Mouse (Mus musculus) CH12.LX (cell line): ENCODE measurements around the gene Rasa3. TPM values are rescaled to one million over a fixed set of nuclear protein-coding genes. Genes with fewer than 3 reads are reported as not detected.

Experiments used
- DNase-seq: peaks from one replicate; pipeline ENCODE4 v3.0.0-alpha.2; 2013; ENCODE audit errors: extremely low read depth
- H3K27ac ChIP-seq: 2 replicates; pipeline ENCODE4 v1.5.1; 2012; ENCODE audit warnings: low read depth, mild to moderate bottlenecking, control low read depth, moderate library complexity; ENCODE audit not compliant: insufficient read depth
- H3K27me3 ChIP-seq: replicated peaks from 2 replicates; pipeline ENCODE3; 2012; ENCODE audit warnings: inconsistent platforms
- H3K36me3 ChIP-seq, 2 experiments: replicated peaks in 1 of 2; 2 replicates each; pipeline versions ENCODE3 to v1.6.1; 2012; ENCODE audit warnings: inconsistent platforms in 1 of 2, low read length in 1 of 2, mild to moderate bottlenecking in 1 of 2, mixed read lengths in 1 of 2, moderate library complexity in 1 of 2; ENCODE audit not compliant: control insufficient read depth in 1 of 2, insufficient read depth in 1 of 2
- H3K4me1 ChIP-seq, 2 experiments: 2 replicates each; pipeline ENCODE4 v1.6.1; 2012; ENCODE audit warnings: inconsistent platforms in 1 of 2, moderate library complexity in 1 of 2; ENCODE audit not compliant: insufficient read depth in 2 of 2, control insufficient read depth in 1 of 2
- H3K4me2 ChIP-seq: 2 replicates; pipeline ENCODE4 v1.6.1; 2012; ENCODE audit warnings: low read depth, mild to moderate bottlenecking, control low read depth; ENCODE audit not compliant: poor library complexity, insufficient read depth, severe bottlenecking
- H3K4me3 ChIP-seq, 3 experiments: fragments of 150-350 bp in 1 of 3; sonication (generic) in 1 of 3; replicated peaks in 1 of 3; 2 replicates each; pipeline versions ENCODE3 to v1.5.1; 2011 to 2012; ENCODE audit warnings: low read depth in 2 of 3, low read length in 2 of 3, mild to moderate bottlenecking in 2 of 3, moderate library complexity in 2 of 3, control low read depth in 1 of 3, improper control_type of control experiment in 1 of 3, inconsistent platforms in 1 of 3, mixed read lengths in 1 of 3; ENCODE audit not compliant: poor library complexity in 1 of 3
- H3K79me2 ChIP-seq: replicated peaks from 2 replicates; pipeline ENCODE4 v1.6.1; 2012; ENCODE audit warnings: mild to moderate bottlenecking, moderate library complexity; ENCODE audit not compliant: control insufficient read depth, poor library complexity, insufficient read depth, severe bottlenecking; ENCODE audit errors: extremely low read depth
- H3K9ac ChIP-seq: 2 replicates; pipeline ENCODE4 v1.6.1; 2012; ENCODE audit warnings: low read depth, mild to moderate bottlenecking, control low read depth, moderate library complexity; ENCODE audit not compliant: insufficient read depth
- H3K9me3 ChIP-seq: replicated peaks from 2 replicates; pipeline ENCODE3; 2012; ENCODE audit warnings: low read length, inconsistent platforms, mixed read lengths
- BHLHE40 ChIP-seq: IDR thresholded peaks from 2 replicates; pipeline ENCODE4 v1.6.1; 2011; ENCODE audit warnings: mild to moderate bottlenecking, low read depth, low read length, improper control_type of control experiment
- CHD1 ChIP-seq: IDR thresholded peaks from 2 replicates; pipeline ENCODE4 v1.6.1; 2012; ENCODE audit warnings: low read depth, low read length, improper control_type of control experiment, inconsistent platforms
- CTCF ChIP-seq, 2 experiments: IDR thresholded peaks in 1 of 2; conservative IDR thresholded peaks in 1 of 2; 2 replicates each; pipeline ENCODE4 v1.5.1; 2011 to 2012; ENCODE audit warnings: low read depth in 2 of 2, low read length in 2 of 2, improper control_type of control experiment in 1 of 2, inconsistent platforms in 1 of 2, mild to moderate bottlenecking in 1 of 2, moderate library complexity in 1 of 2
- E2F4 ChIP-seq: IDR thresholded peaks from 2 replicates; pipeline ENCODE4 v1.6.1; 2011; ENCODE audit warnings: low read depth, low read length, improper control_type of control experiment; ENCODE audit not compliant: insufficient replicate concordance
- ETS1 ChIP-seq: conservative IDR thresholded peaks from 2 replicates; pipeline ENCODE4 v1.6.1; 2012; ENCODE audit warnings: low read depth, mild to moderate bottlenecking, inconsistent platforms, low read length, improper control_type of control experiment, moderate library complexity
- GABPA ChIP-seq: IDR thresholded peaks from 2 replicates; pipeline ENCODE4 v1.6.1; 2012; ENCODE audit warnings: low read depth, low read length, improper control_type of control experiment, inconsistent platforms; ENCODE audit not compliant: insufficient replicate concordance
- JUN ChIP-seq: IDR thresholded peaks from 2 replicates; pipeline ENCODE4 v1.6.1; 2011; ENCODE audit warnings: low read depth, mild to moderate bottlenecking, low read length, improper control_type of control experiment, moderate library complexity; ENCODE audit not compliant: insufficient read depth
- JUND ChIP-seq: conservative IDR thresholded peaks from 2 replicates; pipeline ENCODE4 v1.6.1; 2011; ENCODE audit warnings: low read depth, low read length, improper control_type of control experiment
- KAT2A ChIP-seq: IDR thresholded peaks from 2 replicates; pipeline ENCODE4 v1.6.1; 2012; ENCODE audit warnings: low read length, improper control_type of control experiment, inconsistent platforms; ENCODE audit not compliant: insufficient replicate concordance
- MAFK ChIP-seq: IDR thresholded peaks from 2 replicates; pipeline ENCODE4 v1.6.1; 2011; ENCODE audit warnings: low read length, improper control_type of control experiment; ENCODE audit not compliant: insufficient replicate concordance
- MAZ ChIP-seq: IDR thresholded peaks from 2 replicates; pipeline ENCODE4 v1.6.1; 2012; ENCODE audit warnings: low read depth, mild to moderate bottlenecking, inconsistent platforms, low read length, improper control_type of control experiment, moderate library complexity
- MYC ChIP-seq: IDR thresholded peaks from 2 replicates; pipeline ENCODE4 v1.6.1; 2011; ENCODE audit warnings: low read depth, mild to moderate bottlenecking, improper control_type of control experiment, low read length
- NELFE ChIP-seq: IDR thresholded peaks from 2 replicates; pipeline ENCODE4 v1.6.1; 2011; ENCODE audit warnings: low read depth, low read length, improper control_type of control experiment
- POLR2A ChIP-seq: IDR thresholded peaks from 2 replicates; pipeline ENCODE4 v1.6.1; 2011; ENCODE audit warnings: low read depth, mild to moderate bottlenecking, improper control_type of control experiment, low read length
- POLR2AphosphoS2 ChIP-seq: IDR thresholded peaks from 2 replicates; pipeline ENCODE4 v1.6.1; 2011; ENCODE audit warnings: low read depth, low read length, improper control_type of control experiment
- RAD21 ChIP-seq: IDR thresholded peaks from 2 replicates; pipeline ENCODE4 v1.6.1; 2011; ENCODE audit warnings: low read depth, mild to moderate bottlenecking, low read length, improper control_type of control experiment, moderate library complexity
- RCOR1 ChIP-seq: conservative IDR thresholded peaks from 2 replicates; pipeline ENCODE4 v1.6.1; 2012; ENCODE audit warnings: low read depth, mild to moderate bottlenecking, inconsistent platforms, low read length, improper control_type of control experiment
- SMC3 ChIP-seq: IDR thresholded peaks from 2 replicates; pipeline ENCODE4 v1.6.1; 2011; ENCODE audit warnings: low read depth, low read length, improper control_type of control experiment
- TBP ChIP-seq: conservative IDR thresholded peaks from 2 replicates; pipeline ENCODE4 v1.6.1; 2011; ENCODE audit warnings: low read depth, low read length, improper control_type of control experiment
- TCF12 ChIP-seq: IDR thresholded peaks from 2 replicates; pipeline ENCODE4 v1.6.1; 2014; ENCODE audit warnings: low read depth, mild to moderate bottlenecking, inconsistent platforms, low read length, improper control_type of control experiment
- UBTF ChIP-seq: IDR thresholded peaks from 2 replicates; pipeline ENCODE4 v1.6.1; 2012; ENCODE audit warnings: low read depth, mild to moderate bottlenecking, inconsistent platforms, low read length, improper control_type of control experiment, moderate library complexity
- USF1 ChIP-seq: IDR thresholded peaks from 2 replicates; pipeline ENCODE4 v1.6.1; 2014; ENCODE audit warnings: low read depth, mild to moderate bottlenecking, inconsistent platforms, low read length, improper control_type of control experiment
- ZC3H11A ChIP-seq: IDR thresholded peaks from 2 replicates; pipeline ENCODE4 v1.6.1; 2012; ENCODE audit warnings: low read depth, mild to moderate bottlenecking, inconsistent platforms, low read length, improper control_type of control experiment
- ZKSCAN1 ChIP-seq: IDR thresholded peaks from 2 replicates; pipeline ENCODE4 v1.6.1; 2012; ENCODE audit warnings: low read depth, inconsistent platforms, low read length, improper control_type of control experiment, borderline replicate concordance
- ZMIZ1 ChIP-seq: IDR thresholded peaks from 2 replicates; pipeline ENCODE4 v1.6.1; 2012; ENCODE audit warnings: low read depth, mild to moderate bottlenecking, inconsistent platforms, low read length, improper control_type of control experiment
- ZNF384 ChIP-seq: IDR thresholded peaks from 2 replicates; pipeline ENCODE4 v1.6.1; 2012; ENCODE audit warnings: low read depth, low read length, improper control_type of control experiment, inconsistent platforms
- dilution Hi-C: fragments of 300-500 bp; cut with MboI; formaldehyde crosslinking; loops from 2 replicates; pipeline ENCODE4 v1.14.3; 2020; ENCODE audit warnings: low sequenced_read_pairs; ENCODE audit not compliant: extremely low pct_unique_long_range_greater_than_20kb, extremely low pct_ligation_motif_present
- in situ Hi-C: fragments of 300-500 bp; cut with MboI; formaldehyde crosslinking; loops from 3 replicates; pipeline ENCODE4 v1.14.3; 2019; ENCODE audit warnings: low sequenced_read_pairs, low pct_ligation_motif_present, low pct_unique_long_range_greater_than_20kb, mixed read lengths
- polyA plus RNA-seq: library from polyadenylated mRNA; unstranded; fragments of >175 nt; gene quantifications from 2 replicates; pipeline ENCODE4 v1.2.1, GENCODE M21; 2012; ENCODE audit warnings: low read depth; ENCODE audit not compliant: insufficient read length
- total RNA-seq, 2 experiments: library from RNA; depleted of rRNA; stranded (reverse); fragments of 300-350 nt in 1 of 2; fragments of >200 nt in 1 of 2; gene quantifications; 2 replicates each; pipeline ENCODE4 v1.2.3; 2012 to 2014

The Rasa3 gene
- total and polyA plus RNA-seq, 3 experiments = 12.8 to 28.5 (median 13.6) TPM

DNA sequence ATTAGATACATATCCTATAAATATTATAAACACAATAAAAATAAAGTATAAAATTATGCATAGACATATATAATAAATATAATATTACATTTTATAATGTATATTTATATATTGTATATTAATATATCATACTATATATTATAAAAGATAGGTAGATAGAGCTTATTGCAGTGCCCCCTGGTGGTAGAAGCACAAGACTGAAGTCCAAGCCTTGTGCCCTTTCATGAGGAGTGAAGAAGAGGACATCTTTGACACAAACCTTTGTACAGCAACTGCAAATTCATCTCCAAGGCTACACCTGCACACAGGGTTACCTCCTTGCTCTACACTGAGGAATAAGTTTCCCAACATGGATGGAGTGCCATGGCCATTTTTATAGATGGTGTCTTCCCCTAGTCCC lies 48.3 kb upstream of the Rasa3 start:
- Histone ChIP-seq H3K4me2 (no peak overlapping the region), H3K79me2 (no peaks in the 10 kb centered on the region), H3K27ac (no peak overlapping the region), H3K27me3 (no peaks in the 10 kb centered on the region), H3K36me3 (no peaks in the 10 kb centered on the region), H3K9ac (no peak overlapping the region), H3K4me1 (peaks cover 0 to 3% of the 10 kb centered on the region in 2 experiments; a peak in 1 of 4 replicates), H3K4me3 (no peak overlapping the region), H3K9me3 (no peaks in the 10 kb centered on the region)
- TF ChIP-seq RAD21 (peak; percentile 42), ETS1 (no peak), ZC3H11A (peak; percentile 43; the same call in 1 of the 2 replicates), MYC (no peak), CTCF (conservative IDR thresholded peaks at IDR 0.05 in 1 of 2, IDR thresholded peaks at IDR 0.05 in 1 of 2; ENCODE audit: low read depth in 2 of 2, low read length in 2 of 2) (peak; percentile 57 to 64), RCOR1 (no peak), ZNF384 (no peak), JUN (no peak), TBP (no peak), POLR2AphosphoS2 (no peak), SMC3 (peak; percentile 66), MAZ (no peak)
- in situ Hi-C loops = no loop called here
- peak; percentile 55 for DNase-seq
- dilution Hi-C loops = no loop called here

DNA sequence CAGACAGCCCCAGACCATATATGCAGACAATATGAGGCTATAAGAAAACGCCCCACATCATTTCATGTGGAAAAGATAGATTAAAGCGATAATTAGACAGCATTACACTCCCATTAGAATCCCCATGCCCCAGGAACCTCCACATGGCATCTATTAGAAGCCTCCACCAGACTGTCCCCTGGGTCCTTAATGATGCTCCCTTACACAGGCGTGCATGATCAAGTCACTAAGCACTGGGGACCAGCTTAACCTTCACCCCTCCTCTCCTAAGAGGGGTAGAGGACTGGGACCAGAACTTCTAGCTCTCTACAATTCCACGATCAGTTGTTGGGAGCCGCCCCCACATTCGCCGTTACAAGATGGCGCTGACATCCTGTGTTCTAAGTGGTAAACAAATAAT lies 41.6 kb upstream of the Rasa3 start:
- in situ Hi-C loops = no loop called here
- Histone ChIP-seq H3K9ac (no peak overlapping the region), H3K4me3 (no peak overlapping the region), H3K9me3 (no peaks in the 10 kb centered on the region)
- DNase-seq = no peak
- TF ChIP-seq GABPA = no peak
- TF ChIP-seq NELFE = no peak
- no peak for TF ChIP-seq ETS1
- no peak for TF ChIP-seq JUND
- no peak for TF ChIP-seq ZC3H11A
- TF ChIP-seq ZNF384 = no peak
- TF ChIP-seq POLR2A = no peak
- no peak for TF ChIP-seq BHLHE40
- TF ChIP-seq CHD1 = no peak
- no peak for TF ChIP-seq UBTF
- no peak for TF ChIP-seq TCF12
- no peak for TF ChIP-seq ZMIZ1
- TF ChIP-seq E2F4 = no peak
- no peak for TF ChIP-seq ZKSCAN1
- TF ChIP-seq CTCF (conservative IDR thresholded peaks at IDR 0.05 in 1 of 2, IDR thresholded peaks at IDR 0.05 in 1 of 2; ENCODE audit: low read depth in 2 of 2, low read length in 2 of 2) = no peak
- no peak for TF ChIP-seq USF1
- TF ChIP-seq SMC3 = no peak
- no peak for TF ChIP-seq KAT2A
- TF ChIP-seq MAFK = no peak
- TF ChIP-seq, all 38 proteins: peak for 0
- Histone ChIP-seq H3K79me2 (no peaks in the 10 kb centered on the region), H3K36me3 (no peaks in the 10 kb centered on the region), H3K4me2 (no peak overlapping the region), H3K27ac (no peak overlapping the region), H3K27me3 (no peaks in the 10 kb centered on the region), H3K4me1 (no peaks in the 10 kb centered on the region)
- dilution Hi-C loops = no loop called here
